Mouse (Mus musculus): ENCODE data around the gene Tmem63b.
A peak's percentile ranks its signal among the peaks of the same experiment; 100 is the strongest.

Gene Tmem63b

DNA sequence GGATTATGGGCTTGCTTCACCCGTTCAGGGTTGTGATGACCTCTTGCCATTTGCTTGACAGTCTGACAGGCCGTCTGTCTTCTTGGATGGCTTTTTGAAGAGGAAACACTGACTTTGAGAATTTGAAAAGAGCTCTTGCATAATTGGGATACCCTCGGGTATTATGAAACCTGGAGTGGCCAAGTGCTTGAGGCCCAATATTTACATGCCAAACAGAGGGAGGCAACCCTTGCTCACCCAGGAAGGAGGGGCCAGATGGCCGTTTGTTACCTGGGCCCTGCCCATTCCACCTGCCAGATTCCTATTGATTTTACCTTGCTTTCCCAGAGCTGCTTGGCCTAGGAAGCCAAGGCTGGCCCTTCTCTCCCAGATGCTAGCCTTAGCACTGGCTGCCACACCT is 15.5 kb upstream of the Tmem63b start:
- DNase-seq: no peak

DNA sequence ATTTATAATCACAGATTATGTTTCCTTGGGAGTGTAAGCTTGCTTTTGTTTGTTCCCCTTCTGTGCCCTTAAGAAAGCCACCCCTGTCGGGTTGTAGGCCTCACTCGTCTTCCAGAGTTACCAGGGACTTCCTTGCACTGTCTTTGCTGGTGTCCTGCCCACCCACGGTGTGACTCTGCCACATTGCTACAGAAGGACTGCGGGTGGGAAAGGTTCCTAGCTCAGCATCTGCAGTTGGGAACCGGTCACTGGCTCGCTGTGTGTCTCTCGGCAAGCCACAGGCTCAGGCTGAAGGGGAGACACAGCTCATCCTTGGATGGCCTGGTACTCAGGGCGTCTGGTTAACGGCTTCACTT is 14.5 kb upstream of the Tmem63b start:
- DNase-seq: no peak

DNA sequence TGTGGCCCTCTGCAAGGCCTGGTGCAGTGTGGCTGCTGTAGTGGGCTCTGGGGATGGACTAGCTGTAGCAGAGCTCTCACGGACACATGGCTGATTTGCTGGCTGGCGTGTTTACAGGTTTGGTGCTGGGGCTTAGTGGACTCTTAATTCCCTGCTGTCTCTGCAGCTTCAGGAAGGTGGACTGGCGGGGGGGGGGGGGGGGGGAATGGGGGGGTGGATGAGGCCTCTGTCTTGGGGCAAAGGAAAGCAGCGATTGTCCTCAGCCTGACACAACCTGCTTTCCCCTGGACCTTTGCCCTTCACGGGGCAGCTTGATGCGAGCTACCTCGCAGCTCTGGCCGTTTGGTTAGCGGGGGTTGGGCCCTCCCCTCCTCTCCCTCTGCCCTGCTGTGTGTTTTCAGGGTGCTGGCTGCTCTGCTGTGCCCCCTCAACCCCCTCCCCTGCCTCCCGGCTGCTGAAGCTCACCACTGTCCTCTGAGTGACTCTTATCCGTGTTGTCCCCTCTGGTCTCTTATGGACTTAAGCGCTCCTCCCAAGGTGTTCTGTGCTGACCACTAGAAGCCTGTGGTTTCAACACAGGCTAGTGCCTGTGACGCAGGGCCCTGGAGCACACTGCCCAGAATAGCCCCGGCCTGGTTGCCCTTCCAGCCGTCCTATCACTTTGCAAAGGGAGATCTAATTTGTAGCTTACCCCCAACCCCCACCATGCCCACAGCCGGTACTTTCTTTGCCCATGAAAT is 14.0 kb upstream of the Tmem63b start:
- DNase-seq: no peak

DNA sequence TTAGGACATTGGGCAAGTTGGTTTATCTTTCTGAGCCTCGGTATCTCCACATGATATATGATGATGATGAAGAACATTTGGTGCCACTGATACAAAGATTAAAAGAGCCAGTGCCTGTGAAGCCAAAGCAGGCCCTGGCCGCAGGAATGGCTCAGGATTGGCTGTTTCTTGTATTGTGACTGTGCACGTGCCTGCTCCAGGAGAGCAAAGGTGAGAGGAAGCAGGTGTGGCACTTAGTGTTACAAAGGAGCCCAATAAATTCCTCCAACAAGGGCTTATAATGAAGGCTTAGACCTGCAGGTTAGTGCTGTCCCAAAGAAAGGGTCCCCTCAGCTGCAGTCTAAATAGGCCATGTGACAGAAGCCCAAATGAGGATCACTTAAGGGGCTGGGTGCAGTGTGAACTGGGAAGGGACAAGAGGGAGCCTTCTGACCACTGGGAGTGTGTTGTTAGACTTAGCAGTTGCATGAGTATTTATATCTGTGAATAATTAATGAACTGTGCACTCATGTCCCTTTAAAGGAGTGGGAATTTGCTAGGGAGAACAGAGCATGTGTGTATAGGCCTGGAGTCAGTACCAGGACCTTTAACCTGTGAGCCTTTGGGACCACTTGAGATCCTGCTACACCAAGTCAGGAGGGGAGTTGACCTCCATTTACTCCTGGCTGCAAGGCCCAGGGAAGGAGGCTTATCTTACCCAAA is 12.5 kb upstream of the Tmem63b start:
- DNase-seq: no peak

DNA sequence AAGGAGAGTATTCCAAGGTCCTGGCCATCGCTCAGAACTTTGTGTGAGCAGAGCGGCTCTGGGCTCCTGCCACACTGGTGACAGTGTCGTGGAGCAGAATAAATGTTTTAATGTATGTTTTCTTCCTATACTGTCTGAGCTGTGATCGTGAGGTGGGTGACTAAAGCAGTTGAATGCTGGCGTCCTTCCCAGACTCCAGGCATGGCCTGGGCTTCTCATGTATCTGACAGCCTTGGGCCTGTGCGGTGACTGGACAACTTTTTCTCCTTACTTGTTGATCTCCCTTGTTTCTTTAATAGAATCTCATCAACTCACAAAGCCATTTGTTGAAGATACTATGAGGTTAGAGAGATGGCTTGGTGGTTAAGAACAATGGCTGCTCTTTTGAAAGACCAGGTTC is 11.7 kb upstream of the Tmem63b start:
- DNase-seq: no peak

DNA sequence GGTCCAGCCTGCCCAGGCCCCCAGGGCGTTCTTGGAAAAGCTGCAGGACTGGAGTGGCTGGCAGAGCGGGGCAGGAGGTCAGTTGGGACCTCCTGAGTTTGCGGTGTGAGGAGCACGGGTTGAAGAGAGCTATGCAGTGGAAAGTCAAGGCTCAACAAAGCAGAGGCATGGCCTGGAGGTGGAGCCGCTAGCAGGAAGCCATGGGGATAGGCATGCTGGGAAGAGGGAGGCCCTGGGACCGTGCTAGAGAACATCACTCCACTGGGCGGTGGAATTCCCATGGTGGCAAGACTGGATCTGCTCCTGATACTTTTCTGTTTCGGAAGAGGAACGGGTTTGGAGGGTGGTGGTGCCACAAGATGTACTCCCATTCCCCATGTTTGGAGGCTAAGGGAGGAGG is 10.3 kb upstream of the Tmem63b start:
- DNase-seq: no peak

DNA sequence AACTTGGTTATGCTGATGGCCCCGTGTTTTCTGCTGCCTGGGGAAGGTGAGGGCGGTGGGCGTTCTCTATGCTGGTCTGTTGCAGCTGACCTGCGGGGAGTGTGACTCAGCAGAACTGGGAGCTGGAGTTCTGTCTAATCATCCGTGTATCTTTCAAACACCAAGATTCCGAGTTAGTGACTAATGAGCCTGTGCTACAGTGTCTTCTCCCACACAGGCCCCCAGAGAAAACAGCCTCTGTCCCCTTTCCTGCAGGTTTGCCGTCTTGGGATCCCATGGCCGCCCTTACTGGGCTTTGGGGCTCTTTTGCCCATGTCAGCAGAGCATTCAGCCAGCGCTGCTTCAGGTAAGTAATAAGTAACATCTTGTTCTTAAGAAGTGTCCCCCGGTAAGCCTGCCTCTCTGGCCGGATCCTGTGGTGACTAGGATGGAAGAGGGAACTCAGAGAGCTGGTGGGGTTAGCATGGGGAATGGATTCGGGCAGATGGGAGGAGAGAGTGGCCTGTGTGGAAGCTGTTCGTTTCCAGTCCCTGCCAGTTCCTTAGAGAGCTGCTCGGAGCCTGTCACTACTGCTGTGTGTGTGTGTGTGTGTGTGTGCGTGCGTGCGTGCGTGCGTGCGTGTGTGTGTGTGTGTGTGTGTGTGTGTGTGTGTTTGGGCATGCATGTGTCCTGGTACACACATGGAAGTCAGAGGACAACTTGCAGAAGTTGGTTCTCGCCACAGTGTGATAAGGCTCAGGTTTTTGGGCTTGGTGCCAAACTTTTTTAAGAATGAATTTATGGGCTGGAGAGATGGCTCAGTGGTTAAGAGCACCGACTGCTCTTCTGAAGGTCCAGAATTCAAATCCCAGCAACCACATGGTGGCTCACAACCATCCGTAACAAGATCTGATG is 8.8 kb upstream of the Tmem63b start:
- no peak for DNase-seq

DNA sequence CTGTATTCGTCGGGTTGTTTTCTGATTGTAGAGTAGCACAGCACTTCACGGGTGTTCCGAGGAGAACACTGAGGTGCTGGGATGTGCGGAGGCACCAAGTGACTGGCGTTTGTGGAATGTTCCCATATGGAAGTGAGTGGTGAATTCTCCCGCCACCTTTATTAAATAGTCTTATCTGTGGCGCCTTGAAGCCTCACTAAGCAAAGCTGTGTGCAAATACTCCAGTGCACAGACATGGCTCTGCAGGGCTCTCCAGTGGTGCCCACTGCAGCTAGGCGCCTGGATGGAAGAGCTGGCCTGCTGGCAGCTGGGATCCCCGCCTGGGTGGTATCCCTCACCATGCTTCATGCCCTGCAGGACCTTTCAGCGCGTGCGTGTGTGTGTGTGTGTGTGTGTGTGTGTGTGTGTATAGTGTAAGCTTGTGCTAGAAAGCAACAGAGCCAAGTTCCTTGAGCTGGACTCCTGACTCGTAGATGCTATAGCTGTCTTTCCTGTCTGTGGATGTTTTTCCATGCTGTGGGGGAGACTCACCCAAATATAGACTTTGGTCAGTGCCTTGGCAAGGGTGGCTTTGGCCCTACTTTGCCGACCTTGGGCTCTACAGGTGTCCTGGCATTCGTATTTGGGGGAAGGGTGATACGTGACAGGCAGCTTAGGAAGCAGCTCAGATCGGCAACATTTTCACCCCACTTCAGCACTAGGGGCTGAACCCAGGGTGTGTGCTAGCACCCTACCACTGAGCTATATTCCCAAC is 7.3 kb upstream of the Tmem63b start:
- no peak for DNase-seq

DNA sequence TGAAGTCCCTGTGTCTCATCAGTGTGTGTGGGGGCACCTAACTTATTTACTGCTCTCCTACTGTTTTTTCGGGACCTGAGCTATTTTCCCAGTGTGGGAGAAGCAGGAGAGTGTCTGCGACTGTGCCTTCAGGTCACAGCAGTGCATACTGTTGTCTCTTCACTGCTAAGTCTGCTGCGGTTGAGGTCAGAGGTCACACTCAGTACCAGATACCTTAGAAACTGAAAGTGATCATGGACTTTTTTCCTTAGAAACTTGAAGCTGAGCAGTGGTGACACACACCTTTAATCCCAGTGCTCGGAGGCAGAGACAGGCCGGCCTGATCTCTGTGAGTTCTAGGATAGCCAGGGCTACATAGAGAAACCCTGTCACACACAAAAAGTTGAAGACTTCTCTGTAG is 5.5 kb upstream of the Tmem63b start:
- DNase-seq: no peak

DNA sequence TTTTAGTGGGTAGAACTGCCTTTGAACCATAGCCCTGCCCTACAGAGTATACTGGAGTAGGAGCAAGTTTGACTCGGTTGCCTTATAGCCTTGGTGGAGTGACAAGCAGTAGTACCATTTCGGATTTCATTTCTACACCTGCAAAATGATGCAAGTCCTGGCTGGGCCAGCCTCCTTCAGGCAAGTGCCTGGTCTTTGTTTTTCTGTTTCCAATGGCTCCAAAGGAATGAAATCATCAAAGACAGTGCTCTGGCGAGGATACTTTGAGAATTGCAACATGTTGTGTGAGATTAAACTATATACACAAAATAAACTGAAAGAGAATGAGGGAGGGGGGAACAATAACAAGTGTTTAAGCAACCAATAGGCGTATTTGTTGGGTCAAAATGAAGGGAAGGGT is 3.3 kb upstream of the Tmem63b start:
- DNase-seq: no peak

DNA sequence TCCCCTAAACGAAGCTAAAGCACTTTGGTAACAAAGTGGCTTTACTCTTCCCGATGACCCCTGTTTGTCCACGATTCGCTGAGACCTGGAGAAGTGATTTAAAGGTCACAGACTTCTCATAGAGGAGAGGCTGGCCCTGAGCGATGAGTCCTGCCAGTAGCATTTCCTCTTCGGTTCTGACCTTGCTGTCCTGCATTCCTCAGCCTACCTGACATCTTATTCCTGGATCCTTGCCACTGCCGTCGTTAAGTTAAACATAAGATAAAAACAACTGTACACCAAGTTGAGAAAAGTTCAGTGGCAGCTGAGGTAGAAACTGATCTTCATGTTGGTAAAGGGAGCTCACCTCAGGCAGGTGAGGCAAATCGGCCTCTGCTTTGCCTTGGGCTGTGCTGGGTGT is 2.4 kb upstream of the Tmem63b start:
- no peak for DNase-seq

DNA sequence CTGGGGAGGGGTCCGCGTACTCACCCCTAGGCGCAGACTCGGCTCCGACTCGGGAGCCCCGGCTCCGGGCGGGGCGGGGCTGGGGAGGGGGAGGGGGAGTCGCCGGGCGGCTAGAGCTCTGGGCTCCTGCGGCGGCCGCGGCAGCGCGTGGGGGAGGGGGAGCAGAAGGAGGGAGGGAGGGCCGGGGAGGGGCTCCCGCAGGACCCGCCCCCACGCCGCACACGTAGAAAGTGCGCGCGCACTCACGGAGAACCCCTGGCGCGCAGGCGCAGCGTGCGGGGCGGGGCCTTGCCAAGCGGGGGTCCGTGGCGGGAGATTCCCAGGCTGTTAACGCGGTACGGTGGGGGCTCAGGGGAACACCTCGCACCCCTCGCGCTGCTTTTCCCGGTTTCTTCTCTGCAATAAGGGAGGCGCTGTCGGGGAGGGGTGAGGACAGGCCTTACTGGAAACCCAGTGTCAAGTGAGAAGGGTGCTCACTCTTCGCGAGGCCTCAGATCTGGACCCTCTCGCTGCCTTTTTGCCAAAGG is 549 bp downstream of the Tmem63b start, which contains the start of gene Mrpl14:
Gene Mrpl14 (plus strand): TSS at position 230 of the 527 bp plus-strand sequence.
- DNase-seq: peak; percentile 91 to 94

DNA sequence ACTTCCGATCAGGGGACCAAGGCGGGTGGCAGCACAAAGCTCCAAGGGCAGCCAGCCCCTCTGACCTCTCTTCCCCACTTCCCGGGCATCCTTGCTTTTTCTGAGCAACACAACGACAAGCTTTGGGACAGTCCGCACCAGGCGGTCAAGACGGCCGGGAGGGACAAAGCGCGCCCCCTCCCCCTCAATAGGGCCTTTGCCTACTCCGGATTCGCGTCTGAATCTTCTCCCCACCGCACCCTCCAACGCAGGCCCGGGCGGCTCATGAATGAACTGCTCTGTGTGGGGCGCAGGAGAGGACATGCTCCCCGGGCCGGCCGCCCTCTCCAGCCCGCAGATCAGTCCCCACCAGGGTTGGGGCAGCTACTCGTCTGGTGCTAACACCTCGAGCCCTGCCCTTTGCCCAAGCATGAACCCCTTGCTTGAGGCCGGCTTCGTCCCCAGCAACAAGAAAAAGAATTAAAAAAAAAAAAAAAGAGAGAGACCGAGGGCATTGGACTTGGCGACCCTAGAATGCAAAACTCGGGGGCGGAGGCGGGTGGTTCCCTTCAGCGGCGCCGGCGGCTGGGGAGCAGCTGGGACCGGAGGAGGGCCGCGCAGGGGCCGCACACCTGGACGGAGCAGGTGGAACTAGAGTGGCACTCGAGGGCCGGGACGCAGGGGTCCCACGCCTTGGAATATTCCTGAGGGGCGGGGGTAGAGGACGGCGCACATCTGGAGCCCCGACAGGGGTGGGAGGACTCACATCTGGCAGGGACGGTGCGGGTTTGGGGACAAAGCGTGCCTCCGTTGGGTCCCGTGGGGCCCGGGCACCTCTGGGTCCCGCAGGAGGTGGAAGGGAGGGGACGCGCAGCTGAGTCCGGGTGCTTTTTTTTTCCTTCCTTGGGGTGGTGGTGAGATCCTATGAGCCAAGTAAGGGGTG is 1.3 kb downstream of the Tmem63b start:
- peak; percentile 49 to 53 for DNase-seq

DNA sequence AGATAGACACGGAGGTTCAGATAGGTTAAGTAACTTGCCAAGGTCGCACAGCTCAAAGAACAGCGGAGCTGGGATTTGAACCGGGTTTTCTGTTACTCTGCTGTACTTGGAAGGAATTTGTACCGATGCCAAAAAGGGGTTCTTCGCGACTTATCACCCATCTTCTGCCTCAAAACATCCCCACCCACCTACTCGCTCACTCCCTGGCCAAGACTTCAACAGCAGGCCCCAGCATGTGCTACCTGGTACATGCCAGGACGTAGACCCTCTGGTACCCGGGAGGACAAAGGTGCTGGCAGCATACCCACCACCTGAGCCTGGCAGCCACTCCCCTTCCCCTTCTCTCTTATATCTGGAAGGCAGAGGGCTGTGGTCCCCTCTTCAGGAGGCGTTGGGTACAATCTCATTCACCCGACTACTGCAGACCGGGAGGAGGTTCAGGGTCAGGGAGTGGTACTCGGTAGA is 2.0 kb downstream of the Tmem63b start:
- DNase-seq: no peak

DNA sequence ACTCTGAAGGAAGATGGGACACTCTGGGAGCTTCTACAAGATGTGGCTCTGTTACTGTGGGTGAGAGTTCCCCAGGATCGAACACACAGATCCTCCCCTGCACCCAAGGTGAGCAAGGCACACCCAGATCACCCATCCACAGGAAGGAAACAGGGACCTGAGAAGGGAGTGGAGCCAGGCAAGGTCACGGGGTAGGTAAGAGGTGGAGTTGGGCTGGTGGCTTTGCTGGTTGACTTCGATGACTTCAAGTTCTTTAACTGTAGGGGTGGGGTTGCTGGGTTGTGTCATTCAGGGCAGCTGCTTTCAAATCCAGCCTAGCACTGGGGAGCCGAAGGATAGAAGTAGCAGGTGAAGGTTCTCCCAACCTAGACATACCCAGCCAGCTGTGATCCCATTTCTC is 3.9 kb downstream of the Tmem63b start:
- no peak for DNase-seq

DNA sequence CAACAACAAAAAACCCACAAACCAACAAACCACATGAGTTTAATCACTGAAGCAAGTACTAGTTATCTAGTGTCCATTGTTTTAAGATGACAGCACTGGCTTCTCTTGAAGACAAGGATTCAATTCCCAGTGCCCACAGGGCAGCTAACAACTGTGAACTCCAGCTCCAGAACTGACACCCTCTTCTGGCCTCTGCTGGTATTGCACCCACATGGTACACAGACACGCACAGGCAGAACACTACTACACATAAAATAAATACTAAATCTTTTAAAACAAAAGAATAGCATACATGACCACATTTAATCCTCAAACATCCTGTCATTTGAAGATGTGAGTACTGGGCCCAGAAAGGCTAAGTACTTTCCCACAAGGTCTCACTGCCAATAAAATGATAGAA is 5.1 kb downstream of the Tmem63b start:
- peak; percentile 58 to 62 for DNase-seq

DNA sequence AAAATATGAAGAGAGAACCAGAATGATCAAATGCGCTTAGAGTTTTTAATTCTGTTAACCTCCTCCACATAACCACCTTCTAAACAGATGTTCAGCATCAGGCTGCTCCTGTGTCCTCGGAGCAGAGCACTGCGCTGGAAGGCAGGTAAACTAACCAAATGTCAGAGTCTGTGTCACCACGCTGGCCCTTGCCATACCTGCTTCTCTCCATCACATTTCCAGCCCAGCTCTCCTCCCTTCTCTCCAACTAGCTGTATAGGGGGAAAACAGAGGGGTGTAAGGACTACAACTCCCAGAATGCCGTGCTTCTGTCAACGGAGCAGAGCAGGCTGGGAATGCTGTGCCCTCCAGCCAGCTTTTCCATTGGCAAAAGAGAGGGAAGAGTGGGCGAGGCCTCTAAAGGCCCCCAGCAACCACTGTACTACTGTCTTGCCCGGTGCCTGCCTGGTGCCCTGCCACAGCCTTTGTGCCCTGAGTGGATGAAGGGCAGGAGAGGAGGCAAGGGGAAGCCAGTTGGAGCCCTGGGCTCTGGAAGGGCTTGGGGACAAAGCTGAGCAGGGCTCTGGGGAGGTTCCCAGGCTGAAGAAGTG is 6.2 kb downstream of the Tmem63b start:
- no peak for DNase-seq

DNA sequence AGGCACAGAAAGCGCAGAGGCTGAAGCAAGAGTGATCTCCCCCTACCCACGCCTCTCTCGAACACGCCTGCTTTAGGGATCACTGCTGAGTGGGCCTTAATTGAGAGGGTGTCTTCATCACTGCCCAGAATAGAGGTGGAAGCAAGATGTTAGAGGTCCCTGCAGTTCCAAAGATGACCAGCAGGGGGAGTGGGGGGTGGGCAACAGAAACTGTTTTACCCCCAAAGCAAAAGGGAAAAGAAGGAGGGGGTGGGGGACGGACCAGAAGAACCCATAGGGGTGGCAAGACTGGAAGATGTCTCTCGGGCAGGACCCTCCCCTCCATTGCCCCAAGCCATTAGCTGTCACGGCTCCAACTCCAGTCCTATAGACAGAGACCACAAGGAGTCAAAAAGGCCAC is 8.6 kb downstream of the Tmem63b start:
- DNase-seq: peak; percentile 87 to 88

DNA sequence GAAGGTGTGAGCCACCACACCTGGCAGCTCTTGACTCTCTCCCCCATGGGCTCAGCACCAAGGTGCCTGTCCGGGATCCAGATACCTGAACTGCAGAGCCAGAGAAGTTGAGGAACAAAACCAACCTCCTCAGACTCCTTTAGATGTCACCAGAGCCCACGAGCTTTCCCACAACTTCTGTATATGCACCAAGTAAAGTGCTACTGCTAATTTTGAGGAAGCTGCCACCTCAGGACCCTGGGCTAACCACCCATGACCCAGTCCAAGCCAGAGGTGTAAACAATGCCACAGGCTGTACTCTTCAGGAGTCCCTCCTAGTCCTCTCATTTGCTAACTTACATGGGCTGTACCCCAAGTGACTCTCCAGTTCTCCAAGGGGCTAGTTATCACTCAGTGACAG is 14.1 kb downstream of the Tmem63b start:
- DNase-seq: no peak

DNA sequence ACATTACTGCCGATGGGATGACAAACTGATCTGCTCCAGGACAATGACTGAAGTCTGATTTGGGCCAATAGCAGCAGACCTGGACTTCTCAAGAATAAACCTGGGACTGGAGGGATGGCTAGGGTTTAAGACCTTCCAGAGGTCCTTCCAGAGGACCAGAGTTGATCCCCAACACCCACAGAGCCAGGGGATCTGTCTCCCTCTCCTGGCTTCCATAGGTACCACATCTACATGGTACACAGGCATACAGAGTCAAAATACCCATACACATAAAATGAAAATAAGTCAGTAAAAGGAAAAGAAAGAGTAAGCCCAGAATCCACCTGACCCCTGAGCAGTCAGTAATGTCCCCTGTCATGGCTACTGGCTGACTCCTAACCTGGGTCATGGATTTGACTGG is 14.9 kb downstream of the Tmem63b start:
- no peak for DNase-seq

DNA sequence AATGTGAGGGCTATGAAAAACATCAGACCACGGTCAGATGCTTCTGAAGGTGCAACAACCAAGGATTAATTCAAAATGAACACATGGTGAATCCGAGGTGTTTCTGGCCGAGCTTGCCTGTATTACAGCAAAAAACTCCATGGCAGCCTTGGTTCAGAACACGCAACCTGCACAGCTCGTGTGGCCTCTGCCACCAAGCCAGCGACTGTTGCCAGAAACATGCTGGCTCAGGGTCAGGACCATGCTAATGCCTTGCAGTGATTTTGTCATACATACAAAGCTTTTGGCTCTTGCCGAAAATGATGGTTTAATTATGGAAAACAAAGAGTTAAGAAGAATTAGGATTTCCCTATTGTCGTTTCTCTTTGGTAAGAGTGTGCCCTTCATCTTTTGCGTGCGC is 18.7 kb downstream of the Tmem63b start:
- no peak for DNase-seq
